Comparison of ENCODE assay signal across 12 mouse cellular contexts in genomic region chr12:21139560-21139959, GRCm38 (mm10).
DNase-seq lines count a peak whose midpoint lies in the region; ATAC-seq lines count a peak whose summit lies in the region.
"Had no signal": no experiment of that assay in that cellular context is flagged by ENCODE, and none has a peak within 500 bp of the region (broad histone marks: within the 10 kb centered on the region; RNA-seq: fewer than 3 reads in every experiment).

No protein-coding gene starts in this region.

- no peaks in the 10 kb centered on the region for H3K27me3 ChIP-seq in heart, embryonic 14.5 days (ENCODE audit: control insufficient read depth, insufficient read depth, low read length)
- H3K27me3 ChIP-seq in heart, embryonic 10.5 days (ENCODE audit: insufficient read depth, poor library complexity, severe bottlenecking) = no peaks in the 10 kb centered on the region
- H3K27me3 ChIP-seq: liver, embryonic 13.5 days had no signal

- DNase-seq in heart, embryonic 10.5 days (ENCODE audit: low spot score) = no peak
- peak; percentile 39 for DNase-seq in left cerebral cortex, postnatal 4 days
- DNase-seq in left cerebral cortex, postnatal 36 days (ENCODE audit: low spot score in 2 of 2) = no peak
- DNase-seq in lung, postnatal 10 days = peak; percentile 67
- no peak for DNase-seq in thymus, postnatal 4 days
- no peak for DNase-seq in thymus, postnatal 0 days (ENCODE audit: low spot score)
- DNase-seq: adrenal gland, adult 8-10 months; liver, embryonic 13.5 days; thymus, postnatal 14 days had no signal

- intact Hi-C loops in left cerebral cortex, postnatal 4 days (cut with DNase I) = loop anchor here (10.0 kb wide), 1 partner anchor 65 kb away; no protein-coding TSS in a partner anchor
- intact Hi-C loops in left cerebral cortex, postnatal 36 days (cut with DNase I) = no loop called here

- no peaks in the 10 kb centered on the region for H3K36me3 ChIP-seq in heart, embryonic 14.5 days (ENCODE audit: control insufficient read depth, insufficient read depth, low read length)
- no peaks in the 10 kb centered on the region for H3K36me3 ChIP-seq in heart, embryonic 10.5 days
- H3K36me3 ChIP-seq: liver, embryonic 13.5 days had no signal

- no peak for ATAC-seq in heart, embryonic 14.5 days (ENCODE audit: insufficient number of reproducible peaks, insufficient read depth, low FRiP score, low read depth)
- 0 out of 2 replicates have a peak, but pooled peaks have one; percentile 17 for ATAC-seq in common myeloid progenitor, adult 5-6 weeks (replicated peaks; ENCODE audit: low read depth, poor library complexity, severe bottlenecking)

- H3K4me2 ChIP-seq in heart, embryonic 14.5 days (ENCODE audit: low read length) = no peak overlapping the region
- H3K4me2 ChIP-seq: liver, embryonic 13.5 days had no signal

- H3K9ac ChIP-seq in heart, embryonic 14.5 days (ENCODE audit: low read length) = no peak overlapping the region
- H3K9ac ChIP-seq: liver, embryonic 13.5 days had no signal

- no peaks in the 10 kb centered on the region for H3K9me3 ChIP-seq in heart, embryonic 14.5 days (ENCODE audit: control insufficient read depth, low read length)
- H3K9me3 ChIP-seq in heart, embryonic 10.5 days = no peaks in the 10 kb centered on the region
- H3K9me3 ChIP-seq: liver, embryonic 13.5 days had no signal

- peak overlapping the region; percentile 10 to 28; a peak in 3 of 4 replicates for H3K27ac ChIP-seq in heart, embryonic 14.5 days (replicated peaks in 1 of 2; ENCODE audit: control insufficient read depth in 1 of 2, insufficient read depth in 1 of 2, low read depth in 2 of 2, low read length in 2 of 2)
- H3K27ac ChIP-seq in heart, embryonic 10.5 days = no peak overlapping the region
- H3K27ac ChIP-seq: liver, embryonic 13.5 days had no signal

- 46% methylated on average over 4 of the region's 4 CpGs for WGBS in heart, embryonic 14.5 days
- WGBS in heart, embryonic 10.5 days = 54% methylated on average over 4 of the region's 4 CpGs

- no peak overlapping the region for H3K4me3 ChIP-seq in heart, embryonic 14.5 days (ENCODE audit: control insufficient read depth in 1 of 2, insufficient read depth in 1 of 2, low read depth in 1 of 2, low read length in 2 of 2)
- no peak overlapping the region for H3K4me3 ChIP-seq in heart, embryonic 10.5 days
- H3K4me3 ChIP-seq: liver, embryonic 13.5 days; myocyte had no signal

- peaks cover 33 to 59% of the 10 kb centered on the region in 2 experiments for H3K4me1 ChIP-seq in heart, embryonic 14.5 days (ENCODE audit: control insufficient read depth in 2 of 2, insufficient read depth in 2 of 2, low read length in 2 of 2)
- H3K4me1 ChIP-seq in heart, embryonic 10.5 days = peaks cover 49% of the 10 kb centered on the region

Comparison
In these comparisons a context has a peak if more than half of its experiments do, and no peak if none do; other contexts are left out.
1. DNase-seq: peak in left cerebral cortex, postnatal 4 days (single experiment) and lung, postnatal 10 days (single experiment); none in heart, embryonic 10.5 days (single experiment), left cerebral cortex, postnatal 36 days (0 of 2), thymus, postnatal 4 days (single experiment) and thymus, postnatal 0 days (single experiment).